Mouse (Mus musculus): ENCODE measurements at regions not wholly inside any gene's neighbourhood (a gene's known extent, or its start where the extent isn't known, plus 50 kb on each side); places are given as distances from the start of the nearest gene placed in this dataset.

GRCm38 (mm10) chr2:178596312-178597083 is 166.2 kb downstream of the Cdh26 start:
- DNase-seq (ENCODE audit: extremely low read depth, insufficient read length, low spot score) = no peak

- no peak for DNase-seq (ENCODE audit: extremely low read depth, insufficient read length, low spot score)
Measured at GRCm38 (mm10) chr2:178597084-178597470, 166.7 kb downstream of the Cdh26 start.

- DNase-seq (ENCODE audit: extremely low read depth, insufficient read length, low spot score) = no peak
Measured at GRCm38 (mm10) chr2:178598371-178598770, 168.0 kb downstream of the Cdh26 start.

- DNase-seq (ENCODE audit: extremely low read depth, insufficient read length, low spot score) = no peak
Measured at GRCm38 (mm10) chr2:178598836-178599235, 168.5 kb downstream of the Cdh26 start.

GRCm38 (mm10) chr2:178603443-178603842 is 173.1 kb downstream of the Cdh26 start:
- no peak for DNase-seq (ENCODE audit: extremely low read depth, insufficient read length, low spot score)

GRCm38 (mm10) chr2:178606733-178607132 is 176.4 kb downstream of the Cdh26 start:
- DNase-seq (ENCODE audit: extremely low read depth, insufficient read length, low spot score) = no peak

GRCm38 (mm10) chr2:178610211-178610975 is 180.1 kb downstream of the Cdh26 start:
- DNase-seq (ENCODE audit: extremely low read depth, insufficient read length, low spot score) = no peak

- DNase-seq (ENCODE audit: extremely low read depth, insufficient read length, low spot score) = no peak
Measured at GRCm38 (mm10) chr2:178614761-178615160, 184.4 kb downstream of the Cdh26 start.

- no peak for DNase-seq (ENCODE audit: extremely low read depth, insufficient read length, low spot score)
Measured at GRCm38 (mm10) chr2:178622801-178623200, 192.5 kb downstream of the Cdh26 start.

GRCm38 (mm10) chr2:178624475-178624874 is 194.1 kb downstream of the Cdh26 start:
- no peak for DNase-seq (ENCODE audit: extremely low read depth, insufficient read length, low spot score)

- DNase-seq (ENCODE audit: extremely low read depth, insufficient read length, low spot score) = no peak
Measured at GRCm38 (mm10) chr2:178624907-178625306, 194.6 kb downstream of the Cdh26 start.

- DNase-seq (ENCODE audit: extremely low read depth, insufficient read length, low spot score) = no peak
Measured at GRCm38 (mm10) chr2:178629756-178630155, 199.4 kb downstream of the Cdh26 start.

GRCm38 (mm10) chr2:178630511-178630910 is 200.2 kb downstream of the Cdh26 start:
- DNase-seq (ENCODE audit: extremely low read depth, insufficient read length, low spot score) = no peak

GRCm38 (mm10) chr2:178631336-178631735 is 201.0 kb downstream of the Cdh26 start:
- no peak for DNase-seq (ENCODE audit: extremely low read depth, insufficient read length, low spot score)

- no peak for DNase-seq (ENCODE audit: extremely low read depth, insufficient read length, low spot score)
Measured at GRCm38 (mm10) chr2:178631966-178632365, 201.6 kb downstream of the Cdh26 start.

GRCm38 (mm10) chr2:178632831-178633585 is 202.7 kb downstream of the Cdh26 start:
- no peak for DNase-seq (ENCODE audit: extremely low read depth, insufficient read length, low spot score)

GRCm38 (mm10) chr2:178634116-178634515 is 203.8 kb downstream of the Cdh26 start:
- DNase-seq (ENCODE audit: extremely low read depth, insufficient read length, low spot score) = no peak

GRCm38 (mm10) chr2:178635685-178636084 is 205.4 kb downstream of the Cdh26 start:
- no peak for DNase-seq (ENCODE audit: extremely low read depth, insufficient read length, low spot score)

GRCm38 (mm10) chr2:178636901-178637300 is 206.6 kb downstream of the Cdh26 start:
- no peak for DNase-seq (ENCODE audit: extremely low read depth, insufficient read length, low spot score)

- DNase-seq (ENCODE audit: extremely low read depth, insufficient read length, low spot score) = no peak
Measured at GRCm38 (mm10) chr2:178642137-178643052, 212.1 kb downstream of the Cdh26 start.
